Mouse (Mus musculus) spleen, postnatal 14 days (tissue): ENCODE results near the gene Tmem130.

Source experiments
- DNase-seq, 2 experiments: peaks; one replicate each; pipeline ENCODE4 v3.0.0; 2021 to 2022; ENCODE audit warnings: low spot score in 2 of 2

Gene Tmem130

DNA sequence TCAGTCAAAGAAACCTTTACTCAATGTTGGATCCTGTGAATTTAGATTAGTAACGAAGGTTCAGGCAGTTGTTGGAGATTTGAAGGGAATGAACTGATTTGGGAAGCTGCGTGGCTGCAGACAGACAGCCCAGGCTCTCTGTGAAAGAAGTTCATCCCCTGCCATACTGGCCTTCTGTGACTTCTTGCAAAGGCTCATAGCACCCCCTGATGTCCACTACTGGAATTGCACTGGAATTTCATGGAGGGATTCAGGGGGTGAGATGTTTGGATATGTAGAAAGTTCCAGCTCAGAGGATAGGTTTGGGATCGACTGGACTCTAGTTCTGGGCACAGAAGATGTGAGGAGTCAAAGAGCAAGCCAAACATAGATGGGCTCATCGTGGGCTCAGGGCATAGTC lies 27.7 kb downstream of the Tmem130 start:
- DNase-seq, result peak in 1 of 2 experiments; percentile 20

DNA sequence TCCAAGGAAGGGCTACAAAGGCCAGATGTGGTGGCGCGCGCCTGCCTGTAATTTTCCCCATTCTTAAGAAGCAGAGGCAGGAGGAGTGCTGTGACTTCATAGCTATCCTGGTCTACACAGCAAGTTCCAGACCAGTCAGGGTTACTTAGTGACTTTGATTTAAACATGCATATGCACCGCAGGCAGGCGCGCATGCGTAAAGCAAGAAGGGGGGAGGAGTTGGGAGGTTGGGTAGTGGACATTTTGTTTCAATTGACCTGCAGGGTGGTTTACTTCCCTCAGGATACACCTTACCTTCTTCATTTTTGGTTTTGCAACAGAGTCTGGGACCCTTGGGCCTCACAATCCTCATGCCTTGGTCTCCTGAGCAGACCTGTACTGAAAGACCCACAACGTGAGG lies 32.4 kb downstream of the Tmem130 start:
- DNase-seq, result no peak

DNA sequence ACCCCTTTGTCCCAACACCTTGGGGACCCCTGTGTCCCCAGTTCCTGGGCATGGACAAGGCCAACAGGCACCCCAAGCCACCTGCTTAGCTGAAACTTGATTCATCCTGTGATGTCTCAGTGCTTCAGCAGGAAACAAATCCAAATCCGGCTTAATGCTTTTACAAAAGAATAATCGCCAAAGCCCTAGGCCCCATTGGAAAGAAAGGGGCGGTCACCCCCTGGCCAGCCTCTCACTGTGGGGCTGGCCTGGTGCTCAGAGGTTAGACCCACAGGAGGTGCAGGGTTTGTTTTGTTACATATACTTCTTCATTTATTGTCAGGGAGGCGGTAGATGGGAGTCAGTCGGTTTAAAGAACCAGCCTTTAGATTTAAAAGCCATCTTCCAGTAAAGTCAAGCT lies 33.4 kb downstream of the Tmem130 start:
- DNase-seq, result no peak

DNA sequence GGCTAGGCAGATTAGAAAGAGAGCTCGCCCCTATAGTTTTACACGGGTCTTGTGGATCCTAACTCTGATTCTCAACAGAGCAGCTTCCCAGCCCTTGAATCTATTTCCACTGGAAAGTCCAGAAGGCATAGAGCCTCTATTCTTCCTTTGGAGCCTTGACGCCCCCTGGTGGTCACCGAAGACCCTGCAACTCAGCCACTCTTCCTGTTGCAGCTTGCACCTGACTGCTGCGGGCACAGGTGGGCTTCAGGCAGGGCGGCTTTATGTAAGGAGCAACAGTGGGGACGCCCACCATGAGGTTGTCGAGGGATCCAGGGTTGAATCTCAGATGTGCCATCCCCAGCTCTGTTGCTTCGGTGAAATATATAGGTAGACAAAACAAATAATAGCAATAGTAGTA lies 34.5 kb downstream of the Tmem130 start:
- DNase-seq, result peak in 1 of 2 experiments; percentile 49

DNA sequence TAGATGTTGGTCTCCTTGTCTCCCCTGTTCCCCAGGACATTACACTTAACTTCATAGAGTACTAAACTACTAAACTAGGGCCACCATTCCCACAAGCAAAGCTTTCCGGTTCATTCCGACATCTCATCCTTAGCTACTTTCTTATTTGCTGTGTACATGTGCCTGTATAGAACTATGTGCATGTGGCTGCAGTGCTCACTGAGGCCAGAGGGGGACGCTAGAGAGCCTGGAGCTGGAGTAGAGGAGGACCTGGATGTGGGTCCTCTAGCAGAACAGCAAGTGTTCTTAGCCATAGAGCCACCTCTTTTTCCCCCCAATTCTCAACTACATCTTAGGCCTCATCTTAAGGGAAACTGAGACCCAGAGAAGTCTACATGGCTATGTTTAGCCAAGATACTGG lies 36.1 kb downstream of the Tmem130 start:
- DNase-seq, result no peak

DNA sequence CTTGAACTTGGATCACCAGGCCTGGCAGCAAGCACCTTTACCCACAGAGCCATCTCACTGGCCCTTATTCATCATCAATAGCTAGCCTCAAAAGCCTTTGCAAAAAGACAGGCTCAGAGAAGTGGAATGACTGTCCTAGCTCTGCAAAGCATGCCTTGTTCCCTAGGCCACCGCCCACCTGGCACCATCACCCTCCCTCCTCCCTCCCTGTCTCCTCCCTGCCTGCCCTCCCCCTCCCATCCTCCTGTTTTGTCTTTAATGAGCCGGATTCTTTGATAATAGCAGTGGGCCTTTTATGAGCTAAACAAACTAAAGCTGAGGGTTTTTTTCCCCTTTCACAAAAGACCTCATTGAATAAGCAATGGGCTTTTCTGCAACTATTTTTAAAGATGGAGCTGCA lies 36.7 kb downstream of the Tmem130 start:
- DNase-seq, result no peak

DNA sequence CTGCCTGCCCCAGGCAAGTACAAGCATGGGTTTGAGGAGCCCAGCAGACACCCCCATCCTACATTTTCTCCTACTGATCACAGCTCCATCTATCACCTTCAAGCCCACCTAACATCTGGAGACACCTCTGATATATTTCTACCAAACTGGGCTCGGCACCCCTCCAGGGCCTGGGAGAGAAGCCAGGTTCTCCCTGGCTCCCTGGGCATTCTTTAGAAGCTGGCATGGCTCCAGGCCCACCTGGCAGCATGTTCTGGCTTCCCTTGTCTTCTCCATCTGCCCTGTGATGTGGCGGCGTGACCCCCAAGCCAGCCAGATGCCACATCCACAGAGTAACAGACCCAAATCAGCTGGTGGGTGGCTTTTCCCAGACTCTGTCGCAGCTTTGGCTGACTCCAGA lies 41.3 kb downstream of the Tmem130 start:
- DNase-seq, result no peak

DNA sequence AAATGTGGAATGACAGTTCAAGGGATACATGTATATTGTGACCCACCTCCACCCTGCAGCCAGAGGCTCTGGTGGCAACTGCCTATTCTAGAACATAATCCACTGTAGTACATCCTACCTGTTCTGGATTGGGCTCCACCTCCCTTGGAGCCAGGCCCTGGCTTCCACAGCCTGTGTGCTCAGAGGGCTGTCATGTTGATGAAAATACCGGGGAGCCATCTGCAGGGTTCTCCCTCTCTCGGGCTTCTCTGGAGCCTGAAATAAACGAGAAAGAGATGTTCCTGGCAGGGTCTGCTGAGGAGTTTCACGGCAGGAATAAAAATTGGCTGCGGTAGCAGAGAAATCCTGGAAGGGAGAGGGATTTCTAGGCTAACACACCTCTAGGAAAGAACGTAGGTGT lies 41.8 kb downstream of the Tmem130 start:
- DNase-seq, result no peak

DNA sequence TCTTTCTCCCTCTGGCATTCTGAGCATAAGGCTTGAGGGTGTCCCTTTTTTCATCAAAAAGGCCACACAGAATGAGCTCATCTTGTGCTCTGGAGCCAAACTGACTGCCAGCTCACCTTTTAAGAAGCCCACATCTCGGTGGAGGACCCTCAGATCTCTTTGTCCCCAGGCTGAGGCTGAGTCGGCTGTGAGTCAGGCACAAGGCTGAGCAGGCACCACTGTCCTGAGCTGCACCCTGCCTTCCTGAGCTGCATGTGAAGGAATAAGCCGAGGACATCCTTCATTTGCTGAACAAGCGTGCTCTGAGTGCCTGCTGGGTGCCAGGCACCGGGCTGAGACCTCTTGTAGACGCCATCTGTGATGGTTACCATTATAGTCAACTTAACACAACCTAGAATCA lies 44.4 kb downstream of the Tmem130 start:
- DNase-seq, result no peak

DNA sequence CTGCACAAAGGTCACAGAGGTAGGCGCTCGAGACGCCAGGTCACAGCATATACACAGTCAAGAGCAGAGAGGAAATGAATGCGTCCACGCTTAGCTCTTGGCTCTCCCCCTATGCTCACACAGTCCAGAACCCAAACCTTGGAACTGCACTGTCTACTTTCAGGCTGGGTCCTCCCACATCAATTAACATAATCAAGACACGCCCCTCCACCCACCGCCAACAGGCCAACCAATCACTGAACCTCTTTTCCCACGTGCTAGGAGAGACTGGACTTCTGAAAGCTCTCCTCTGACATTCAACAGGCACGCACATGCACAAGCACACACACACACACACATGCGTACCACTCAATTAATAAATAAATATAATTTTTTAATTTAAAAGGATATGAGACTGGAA lies 48.2 kb downstream of the Tmem130 start:
- no peak for DNase-seq

DNA sequence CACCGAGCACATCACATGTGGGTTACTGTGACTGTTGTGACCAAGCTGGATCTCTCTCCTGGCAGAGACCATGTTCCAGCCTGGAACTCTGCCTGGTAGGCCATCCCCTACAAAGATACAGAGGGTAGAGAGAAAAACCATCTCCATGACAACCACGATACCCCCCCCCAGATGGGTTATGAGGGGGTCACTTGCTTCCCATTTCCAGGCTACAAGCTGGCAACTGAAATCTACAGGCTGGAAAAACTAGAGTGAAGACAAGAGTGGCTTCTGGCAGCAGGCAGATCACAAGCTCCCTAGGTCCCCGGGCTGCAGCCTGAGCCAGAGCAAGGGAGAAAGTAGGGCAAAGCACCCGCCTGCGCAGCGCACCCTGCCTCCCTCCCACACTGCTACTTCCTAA lies 54.0 kb downstream of the Tmem130 start:
- no peak for DNase-seq

DNA sequence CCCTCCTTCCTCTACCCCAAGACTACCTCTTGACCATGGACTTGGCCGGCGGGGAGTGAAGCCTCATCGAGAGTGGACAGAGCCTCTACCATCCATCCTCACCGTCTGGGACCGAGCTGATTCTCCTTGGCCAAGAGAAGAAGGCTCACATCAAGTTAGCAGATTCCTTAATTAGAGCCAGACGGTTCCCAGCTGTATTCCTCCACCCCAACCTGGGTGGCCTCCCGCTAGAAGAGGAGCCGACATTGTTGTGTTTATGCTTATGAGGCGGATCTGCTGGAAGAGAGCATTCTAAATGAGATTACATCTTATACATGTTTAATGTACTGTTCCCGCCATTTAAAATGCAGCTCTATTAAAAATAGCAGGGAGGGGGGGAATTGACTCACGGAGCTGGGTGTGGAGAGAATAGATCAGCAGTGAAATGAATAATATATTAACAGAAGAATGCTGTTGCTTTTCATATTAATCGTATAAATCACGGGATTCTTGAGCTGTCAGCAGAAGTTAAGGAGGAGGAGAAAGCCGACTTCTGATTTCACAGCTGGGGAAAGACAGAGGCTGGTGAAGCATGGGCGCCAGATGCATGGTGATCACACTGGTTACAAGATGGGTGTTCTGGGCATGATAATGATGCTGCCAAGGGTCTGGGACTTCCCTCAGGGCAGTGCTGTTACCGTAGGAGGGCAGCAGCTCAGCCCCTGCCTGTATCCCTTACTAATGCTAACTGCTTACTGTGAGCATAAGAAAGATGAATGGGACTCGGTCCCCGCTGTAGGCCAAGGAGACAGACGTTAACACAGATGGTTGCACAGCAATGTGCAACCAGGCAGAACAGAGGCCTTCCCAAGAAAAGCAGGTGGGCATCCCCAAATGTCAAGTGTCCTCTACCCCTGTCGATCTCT lies 57.9 kb downstream of the Tmem130 start:
- DNase-seq, result no peak

DNA sequence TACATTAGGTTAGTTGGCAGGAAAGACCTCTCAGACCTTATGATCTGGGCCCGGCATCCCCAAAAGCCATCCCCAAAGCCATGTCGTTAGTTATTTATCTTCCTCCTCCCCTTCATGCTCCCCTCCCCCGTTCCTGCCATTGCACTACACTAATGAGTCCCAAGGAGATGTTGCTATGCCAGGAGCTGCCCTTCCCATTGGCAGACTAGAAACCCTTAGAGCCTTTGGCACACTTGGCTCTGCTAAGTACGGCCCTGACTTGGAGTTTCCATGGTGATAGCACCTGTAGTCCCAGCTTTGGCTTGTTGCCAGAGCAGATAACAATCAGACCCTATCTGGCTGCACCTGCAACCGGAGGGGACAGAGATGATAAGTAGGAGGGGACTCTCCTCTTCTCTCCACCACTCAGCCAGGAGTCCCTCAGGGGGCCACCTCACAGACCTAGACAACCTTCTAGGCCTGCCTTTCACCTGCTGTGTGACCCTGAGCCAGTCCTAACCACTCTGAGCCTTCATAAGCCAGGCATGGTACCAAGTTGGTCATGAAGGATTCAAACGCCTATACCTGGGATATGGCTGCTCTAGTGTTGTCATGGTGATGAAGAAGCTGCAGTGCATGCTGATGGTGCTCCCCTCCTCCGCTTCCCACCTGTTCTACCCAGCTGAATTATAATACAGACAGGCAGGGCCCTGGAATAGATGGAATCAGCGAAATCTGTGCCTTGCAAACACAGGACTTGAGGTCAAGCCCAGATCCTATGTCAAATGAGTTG lies 66.1 kb downstream of the Tmem130 start:
- DNase-seq, result no peak

DNA sequence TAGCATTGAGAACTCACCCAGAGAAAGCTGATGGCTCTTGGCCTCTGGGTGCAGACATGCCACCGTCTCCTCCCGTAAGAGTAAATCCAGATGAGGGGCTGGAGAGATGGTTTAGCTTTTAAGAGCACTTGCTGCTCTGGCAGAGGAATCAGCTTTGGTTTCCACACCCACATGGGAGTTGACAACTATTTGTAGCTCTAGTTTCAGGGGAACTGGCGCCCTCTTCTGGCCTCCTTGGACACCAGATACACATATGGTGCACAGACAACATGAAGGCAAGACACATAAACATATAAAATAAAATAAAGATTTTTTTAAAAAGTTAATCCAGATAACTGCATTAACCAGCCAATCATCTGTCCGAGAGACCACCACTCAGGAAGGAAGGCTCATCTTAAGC lies 67.5 kb downstream of the Tmem130 start:
- no peak for DNase-seq

DNA sequence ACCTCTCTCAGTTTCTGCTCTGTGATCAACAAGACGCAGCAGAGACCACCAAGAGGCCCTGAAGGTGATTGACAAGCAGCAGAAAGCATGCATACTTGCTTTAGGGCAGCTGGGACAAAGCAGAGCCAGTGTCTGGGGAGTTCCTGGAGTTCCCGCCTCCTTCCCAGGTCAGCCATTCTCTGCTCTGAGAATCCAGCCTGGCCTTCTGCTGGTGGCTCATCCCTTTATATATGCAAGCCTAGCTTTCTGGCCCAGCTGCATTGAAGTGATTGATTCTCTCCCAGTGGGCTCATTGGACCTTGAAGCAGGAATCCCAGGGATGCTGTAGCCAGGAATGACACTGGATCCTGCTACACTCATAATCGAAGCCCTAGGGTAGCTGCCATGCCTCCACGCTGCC lies 70.2 kb downstream of the Tmem130 start:
- no peak for DNase-seq

DNA sequence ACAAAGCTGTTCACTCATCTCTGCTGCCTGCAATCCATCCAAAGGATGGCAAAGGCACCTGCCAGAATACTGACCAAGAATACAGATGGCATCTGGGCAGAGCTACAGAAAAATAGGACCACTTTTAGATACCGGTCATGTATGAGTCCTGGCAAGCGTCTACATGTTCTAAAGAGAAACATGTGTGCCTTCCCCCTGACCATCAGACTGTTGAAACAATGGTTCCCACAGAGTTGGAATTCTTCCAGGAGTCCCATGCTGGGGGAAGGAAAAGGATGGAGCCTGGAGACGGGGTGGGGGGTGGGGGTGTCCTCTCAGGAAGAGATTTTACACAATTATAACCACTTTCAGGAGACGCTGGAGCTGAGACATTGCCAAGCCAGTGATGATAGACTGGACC lies 73.2 kb downstream of the Tmem130 start:
- no peak for DNase-seq
